Mouse (Mus musculus) heart, adult 8-10 months (tissue): ENCODE results near the gene Vmn2r103. TPM values are rescaled to one million over a fixed set of nuclear protein-coding genes. Genes with fewer than 3 reads are reported as not detected.

Experiments used
- DNase-seq: peaks from one replicate; pipeline ENCODE4 v3.0.0; 2022; ENCODE audit warnings: low spot score
- total RNA-seq, 4 experiments: library from RNA; stranded (reverse); gene quantifications; 2 replicates each; pipeline ENCODE4 v1.2.4; 2022

The Vmn2r103 gene
- not detected for total RNA-seq

GRCm38 (mm10) chr17:19773063-19773462 is at the start of gene Vmn2r103:
Gene Vmn2r103, plus strand, starts transcription at chr17:19773363.
- no peak for DNase-seq

GRCm38 (mm10) chr17:19778994-19779393 is 5.8 kb downstream of the Vmn2r103 start:
- DNase-seq, result no peak

DNA sequence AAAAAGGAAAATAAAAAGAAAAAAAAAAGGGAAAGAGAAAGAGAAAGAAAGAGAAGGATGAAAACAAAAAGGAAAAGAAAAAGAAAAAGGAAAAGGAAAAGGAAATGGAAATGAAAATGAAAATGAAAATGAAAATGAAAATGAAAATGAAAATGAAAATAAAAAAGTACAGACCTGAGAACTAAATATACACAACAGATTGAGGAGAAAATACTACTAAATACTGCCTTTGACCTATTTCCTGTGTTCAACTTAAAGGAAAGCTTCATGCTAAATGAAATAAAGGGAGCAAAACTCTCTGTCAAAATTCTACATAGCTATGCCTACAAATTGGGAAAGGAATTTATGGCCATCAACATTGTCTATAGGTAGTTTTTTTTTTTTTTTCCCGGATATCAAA is 16.1 kb downstream of the Vmn2r103 start:
- no peak for DNase-seq

Other genes starting within 250 kb of the Vmn2r103 start
- not detected for gene Vmn2r101, start 196.1 kb upstream of the Vmn2r103 start, total RNA-seq
- not detected for gene Vmn2r102, start 113.0 kb upstream of the Vmn2r103 start, total RNA-seq